Mouse (Mus musculus): ENCODE data around the gene Olfr522.

Olfr522 gene

GRCm38 (mm10) chr7:140115583-140116328 is 48.8 kb downstream of the Olfr522 start, which contains the start of gene Paox:
TSS of gene Paox (plus strand) at chr7:140115799.
- DNase-seq (ENCODE audit: low read depth, low spot score) = peak; percentile 40

- DNase-seq (ENCODE audit: low read depth, low spot score) = no peak
Observed at GRCm38 (mm10) chr7:140111943-140112342, 52.6 kb downstream of the Olfr522 start.

All from A20 (cell line).